Mouse (Mus musculus): ENCODE measurements around the gene Maats1. TPM values are rescaled to one million over a fixed set of nuclear protein-coding genes. Genes with fewer than 3 reads are reported as not detected.

Gene Maats1
- total RNA-seq, 2 experiments from 2014 or later: 0.89 to 1.0 TPM

GRCm38 (mm10) chr16:38371705-38372296 lies 29.9 kb upstream of the Maats1 start:
- DNase-seq: no peak
- intact Hi-C loops (cut with DNase I): no loop called here

GRCm38 (mm10) chr16:38370633-38371374 lies 28.9 kb upstream of the Maats1 start:
- DNase-seq: no peak
- intact Hi-C loops (cut with DNase I): no loop called here

- no peak for DNase-seq
- intact Hi-C loops (cut with DNase I): no loop called here
Observed at GRCm38 (mm10) chr16:38369992-38370484, 28.1 kb upstream of the Maats1 start.

GRCm38 (mm10) chr16:38369431-38369830 lies 27.5 kb upstream of the Maats1 start:
- intact Hi-C loops (cut with DNase I): no loop called here
- no peak for DNase-seq

- intact Hi-C loops (cut with DNase I): no loop called here
- no peak for DNase-seq
Observed at GRCm38 (mm10) chr16:38369000-38369399, 27.1 kb upstream of the Maats1 start.

GRCm38 (mm10) chr16:38368336-38368735 lies 26.4 kb upstream of the Maats1 start:
- intact Hi-C loops (cut with DNase I): no loop called here

GRCm38 (mm10) chr16:38366231-38366630 lies 24.3 kb upstream of the Maats1 start:
- intact Hi-C loops (cut with DNase I): no loop called here
- no peak for DNase-seq

More at GRCm38 (mm10) chr16:38368336-38368735, 26.4 kb upstream of the Maats1 start:
- peak; percentile 41 for DNase-seq

- intact Hi-C loops (cut with DNase I): no loop called here
Observed at GRCm38 (mm10) chr16:38365390-38365789, 23.4 kb upstream of the Maats1 start.

GRCm38 (mm10) chr16:38363657-38364056 lies 21.7 kb upstream of the Maats1 start:
- intact Hi-C loops (cut with DNase I): no loop called here
- DNase-seq: no peak

More at GRCm38 (mm10) chr16:38365390-38365789, 23.4 kb upstream of the Maats1 start:
- no peak for DNase-seq

GRCm38 (mm10) chr16:38363256-38363595 lies 21.3 kb upstream of the Maats1 start:
- intact Hi-C loops (cut with DNase I): no loop called here
- no peak for DNase-seq

- intact Hi-C loops (cut with DNase I): no loop called here
- no peak for DNase-seq
Observed at GRCm38 (mm10) chr16:38362493-38363255, 20.7 kb upstream of the Maats1 start.

GRCm38 (mm10) chr16:38361933-38362332 lies 20.0 kb upstream of the Maats1 start, which contains the start of gene Popdc2:
Gene Popdc2 (plus strand): TSS chr16:38362209.
- intact Hi-C loops (cut with DNase I): no loop called here
- DNase-seq: no peak

- intact Hi-C loops (cut with DNase I): no loop called here
Observed at GRCm38 (mm10) chr16:38360317-38360716, 18.4 kb upstream of the Maats1 start.

GRCm38 (mm10) chr16:38359857-38360256 lies 17.9 kb upstream of the Maats1 start:
- intact Hi-C loops (cut with DNase I): no loop called here

More at GRCm38 (mm10) chr16:38360317-38360716, 18.4 kb upstream of the Maats1 start:
- DNase-seq: peak; percentile 77

GRCm38 (mm10) chr16:38359241-38359640 lies 17.3 kb upstream of the Maats1 start:
- intact Hi-C loops (cut with DNase I): no loop called here
- no peak for DNase-seq

More at GRCm38 (mm10) chr16:38359857-38360256, 17.9 kb upstream of the Maats1 start:
- no peak for DNase-seq

GRCm38 (mm10) chr16:38358256-38358812 lies 16.4 kb upstream of the Maats1 start:
- DNase-seq: no peak
- intact Hi-C loops (cut with DNase I): no loop called here

GRCm38 (mm10) chr16:38354185-38354913 lies 12.4 kb upstream of the Maats1 start:
- no peak for DNase-seq
- intact Hi-C loops (cut with DNase I): no loop called here

GRCm38 (mm10) chr16:38353642-38354041 lies 11.7 kb upstream of the Maats1 start:
- DNase-seq: no peak
- intact Hi-C loops (cut with DNase I): no loop called here

- intact Hi-C loops (cut with DNase I): no loop called here
- DNase-seq: no peak
Observed at GRCm38 (mm10) chr16:38352851-38353250, 10.9 kb upstream of the Maats1 start.

- intact Hi-C loops (cut with DNase I): no loop called here
- no peak for DNase-seq
Observed at GRCm38 (mm10) chr16:38352031-38352430, 10.1 kb upstream of the Maats1 start.
